Comparison of ENCODE assay signal across 18 mouse cellular contexts in genomic region chr5:72706722-72707121, GRCm38 (mm10). TPM values are rescaled to one million over a fixed set of nuclear protein-coding genes. Genes with fewer than 3 reads are reported as not detected.
DNase-seq lines count a peak whose midpoint lies in the region; ATAC-seq and TF ChIP-seq lines count a peak whose summit lies in the region.
"Had no signal": no experiment of that assay in that cellular context is flagged by ENCODE, and none has a peak within 500 bp of the region (broad histone marks: within the 10 kb centered on the region; RNA-seq: fewer than 3 reads in every experiment).

No protein-coding gene starts in this region.

- no peaks in the 10 kb centered on the region for H3K4me1 ChIP-seq in hindbrain, embryonic 15.5 days (replicated peaks)
- H3K4me1 ChIP-seq in hindbrain, embryonic 10.5 days (replicated peaks), result peaks cover 8% of the 10 kb centered on the region
- 0 out of 2 replicates have a peak, but pooled peaks cover 4% of the 10 kb centered on the region for H3K4me1 ChIP-seq in kidney, postnatal 0 days (replicated peaks; ENCODE audit: insufficient read depth, low read length)
- H3K4me1 ChIP-seq in embryonic facial prominence, embryonic 13.5 days, result peaks cover 9% of the 10 kb centered on the region
- H3K4me1 ChIP-seq in embryonic facial prominence, embryonic 15.5 days, result no peaks in the 10 kb centered on the region; the same call in 1 of the 2 replicates
- H3K4me1 ChIP-seq: neural tube, embryonic 12.5 days had no signal

- no peaks in the 10 kb centered on the region for H3K9me3 ChIP-seq in hindbrain, embryonic 15.5 days
- H3K9me3 ChIP-seq in hindbrain, embryonic 10.5 days, result no peaks in the 10 kb centered on the region
- H3K9me3 ChIP-seq in kidney, postnatal 0 days (replicated peaks; ENCODE audit: low read length), result no peaks in the 10 kb centered on the region
- H3K9me3 ChIP-seq in embryonic facial prominence, embryonic 13.5 days, result no peaks in the 10 kb centered on the region
- no peaks in the 10 kb centered on the region for H3K9me3 ChIP-seq in embryonic facial prominence, embryonic 15.5 days (replicated peaks)
- H3K9me3 ChIP-seq: neural tube, embryonic 12.5 days had no signal

- H3K9ac ChIP-seq in hindbrain, embryonic 15.5 days, result no peak overlapping the region
- H3K9ac ChIP-seq in kidney, postnatal 0 days (ENCODE audit: low read depth, low read length), result no peak overlapping the region
- H3K9ac ChIP-seq in embryonic facial prominence, embryonic 13.5 days, result no peak overlapping the region
- H3K9ac ChIP-seq in embryonic facial prominence, embryonic 15.5 days, result no peak overlapping the region
- H3K9ac ChIP-seq: neural tube, embryonic 12.5 days had no signal

- no peak for ATAC-seq in hindbrain, embryonic 15.5 days (ENCODE audit: low FRiP score, low read depth)
- peak; percentile 37; the same call in 1 of the 2 replicates for ATAC-seq in kidney, postnatal 0 days (replicated peaks; ENCODE audit: low FRiP score, low read depth)
- ATAC-seq in embryonic facial prominence, embryonic 13.5 days (ENCODE audit: insufficient number of reproducible peaks, insufficient read depth, low FRiP score, low TSS enrichment, low read depth), result no peak
- ATAC-seq in embryonic facial prominence, embryonic 15.5 days (ENCODE audit: insufficient number of reproducible peaks, low FRiP score, low TSS enrichment, low read depth), result no peak
- ATAC-seq: activated CD4-positive, CD25-positive, alpha-beta regulatory T cell, adult 4 months; forebrain, embryonic 16.5 days; intestine, postnatal 0 days had no signal

- TF ChIP-seq CTCF in kidney, postnatal 0 days (IDR thresholded peaks at IDR 0.05; ENCODE audit: low read depth), result no peak

- 73% methylated on average over 10 of the region's 10 CpGs for WGBS in hindbrain, embryonic 15.5 days
- 62% methylated on average over 10 of the region's 10 CpGs for WGBS in hindbrain, embryonic 10.5 days
- WGBS in kidney, postnatal 0 days, result 34% methylated on average over 10 of the region's 10 CpGs
- WGBS in embryonic facial prominence, embryonic 13.5 days, result 61% methylated on average over 10 of the region's 10 CpGs
- 67% methylated on average over 10 of the region's 10 CpGs for WGBS in embryonic facial prominence, embryonic 15.5 days

- no peak for DNase-seq in hindbrain, embryonic 10.5 days (ENCODE audit: low spot score)
- no peak for DNase-seq in kidney, postnatal 0 days (ENCODE audit: low spot score)
- DNase-seq in kidney, postnatal 36 days, result no peak
- no peak for DNase-seq in urinary bladder, adult 18-20 months (ENCODE audit: low spot score in 2 of 2)
- DNase-seq: adrenal gland, adult 8-10 months; cerebellum, adult 11-12 months; heart, postnatal 4 days; lung, postnatal 4 days; midbrain, embryonic 14.5 days; thymus, postnatal 25 days had no signal

- H3K36me3 ChIP-seq in hindbrain, embryonic 15.5 days, result no peaks in the 10 kb centered on the region
- H3K36me3 ChIP-seq in hindbrain, embryonic 10.5 days, result no peaks in the 10 kb centered on the region
- no peaks in the 10 kb centered on the region for H3K36me3 ChIP-seq in kidney, postnatal 0 days (ENCODE audit: insufficient read depth, low read length)
- H3K36me3 ChIP-seq in embryonic facial prominence, embryonic 13.5 days, result no peaks in the 10 kb centered on the region
- H3K36me3 ChIP-seq in embryonic facial prominence, embryonic 15.5 days, result no peaks in the 10 kb centered on the region
- H3K36me3 ChIP-seq: neural tube, embryonic 12.5 days had no signal

- no peaks in the 10 kb centered on the region for H3K27me3 ChIP-seq in hindbrain, embryonic 15.5 days
- H3K27me3 ChIP-seq in hindbrain, embryonic 10.5 days (ENCODE audit: insufficient read depth, poor library complexity, severe bottlenecking), result no peaks in the 10 kb centered on the region
- H3K27me3 ChIP-seq in kidney, postnatal 0 days (ENCODE audit: insufficient read depth, low read length), result no peaks in the 10 kb centered on the region
- peaks cover 4% of the 10 kb centered on the region for H3K27me3 ChIP-seq in embryonic facial prominence, embryonic 13.5 days
- no peaks in the 10 kb centered on the region for H3K27me3 ChIP-seq in embryonic facial prominence, embryonic 15.5 days
- H3K27me3 ChIP-seq: neural tube, embryonic 12.5 days had no signal

- no peak overlapping the region for H3K27ac ChIP-seq in hindbrain, embryonic 15.5 days (replicated peaks)
- H3K27ac ChIP-seq in hindbrain, embryonic 10.5 days, result no peak overlapping the region
- no peak overlapping the region for H3K27ac ChIP-seq in kidney, postnatal 0 days
- H3K27ac ChIP-seq in embryonic facial prominence, embryonic 13.5 days, result no peak overlapping the region
- no peak overlapping the region for H3K27ac ChIP-seq in embryonic facial prominence, embryonic 15.5 days (replicated peaks)
- H3K27ac ChIP-seq: neural tube, embryonic 12.5 days had no signal

- peak overlapping the region; percentile 5; the same call in 1 of the 2 replicates for H3K4me2 ChIP-seq in hindbrain, embryonic 15.5 days
- peak overlapping the region; percentile 47 for H3K4me2 ChIP-seq in kidney, postnatal 0 days (ENCODE audit: low read length)
- peak overlapping the region; percentile 28 for H3K4me2 ChIP-seq in embryonic facial prominence, embryonic 13.5 days
- H3K4me2 ChIP-seq in embryonic facial prominence, embryonic 15.5 days (replicated peaks), result peak overlapping the region; percentile 11; the same call in 1 of the 2 replicates

- no peak overlapping the region for H3K4me3 ChIP-seq in hindbrain, embryonic 15.5 days
- no peak overlapping the region for H3K4me3 ChIP-seq in hindbrain, embryonic 10.5 days
- 0 out of 2 replicates have a peak overlapping the region, but pooled peaks have one; percentile 5 for H3K4me3 ChIP-seq in kidney, postnatal 0 days (replicated peaks; ENCODE audit: low read depth, low read length)
- no peak overlapping the region for H3K4me3 ChIP-seq in embryonic facial prominence, embryonic 13.5 days
- H3K4me3 ChIP-seq in embryonic facial prominence, embryonic 15.5 days (replicated peaks), result no peak overlapping the region
- H3K4me3 ChIP-seq: neural tube, embryonic 12.5 days had no signal

RNA-seq across cellular contexts. Expression of gene Txk, which starts 45.9 kb away (rescaled TPM):
- polyA plus RNA-seq in hindbrain, embryonic 15.5 days (2015; fragmentation: Nextera tagmentation; extraction: Ambion mirVana), result 0.16 and 0.17 TPM in 2 replicates
- not detected in 2 replicates for polyA plus RNA-seq in hindbrain, embryonic 10.5 days (2016; fragmentation: Nextera tagmentation; extraction: Ambion mirVana)
- polyA plus RNA-seq in kidney, postnatal 0 days (2015; fragmentation: Nextera tagmentation; extraction: Ambion mirVana), result 0.45 and 0.78 TPM in 2 replicates
- 0.07 and 0.11 TPM in 2 replicates for polyA plus RNA-seq in embryonic facial prominence, embryonic 13.5 days (2015; fragmentation: Nextera tagmentation; extraction: Ambion mirVana)
- polyA plus RNA-seq in embryonic facial prominence, embryonic 15.5 days (2015; fragmentation: Nextera tagmentation; extraction: Ambion mirVana), result 0.18 and 0.23 TPM in 2 replicates

RNA-seq across cellular contexts. Expression of gene Nipal1, which starts 59.1 kb away (rescaled TPM):
- polyA plus RNA-seq in hindbrain, embryonic 15.5 days (2015; fragmentation: Nextera tagmentation; extraction: Ambion mirVana), result 0.83 and 1.3 TPM in 2 replicates
- polyA plus RNA-seq in hindbrain, embryonic 10.5 days (2016; fragmentation: Nextera tagmentation; extraction: Ambion mirVana), result 0.44 TPM in 1 of 2 replicates, not detected in the other
- 8.2 and 12.1 TPM in 2 replicates for polyA plus RNA-seq in kidney, postnatal 0 days (2015; fragmentation: Nextera tagmentation; extraction: Ambion mirVana)
- polyA plus RNA-seq in embryonic facial prominence, embryonic 13.5 days (2015; fragmentation: Nextera tagmentation; extraction: Ambion mirVana), result 1.9 and 3.5 TPM in 2 replicates
- 10.6 and 16.6 TPM in 2 replicates for polyA plus RNA-seq in embryonic facial prominence, embryonic 15.5 days (2015; fragmentation: Nextera tagmentation; extraction: Ambion mirVana)
- polyA plus RNA-seq: cortical plate, adult 2 months; forebrain, embryonic 16.5 days had no signal
